Mouse (Mus musculus) brain, adult 10 weeks (tissue): Measurements from ENCODE around the gene Tcl1. TPM values are rescaled to one million over a fixed set of nuclear protein-coding genes. Genes with fewer than 3 reads are reported as not detected.

ENCODE experiments used
- polyA plus RNA-seq: library from polyadenylated mRNA; stranded (reverse); fragments of 350-450 nt; fragmentation: Illumina TruSeq; extraction: RNeasy Lipid Tissue Mini Kit (QIAGEN cat#74804); gene quantifications from one replicate; pipeline ENCODE4 v1.2.3, GENCODE M21; 2015; ENCODE audit warnings: low read depth, low replicate concordance

Tcl1 gene
- polyA plus RNA-seq: not detected

GRCm38 (mm10) chr12:105222601-105223319, at the start of gene Tcl1:
Tcl1 (minus strand) TSS chr12:105222793.

GRCm38 (mm10) chr12:105201657-105202056, 20.9 kb downstream of the Tcl1 start, which contains the start of gene Tcl1b4:
Tcl1b4 (plus strand) TSS chr12:105201957.

GRCm38 (mm10) chr12:105190743-105191142, 31.9 kb downstream of the Tcl1 start, which contains the start of gene Tcl1b3:
Tcl1b3 (plus strand) TSS chr12:105191043.

GRCm38 (mm10) chr12:105176044-105176443, 46.5 kb downstream of the Tcl1 start, which contains the start of gene Tcl1b5:
Tcl1b5 (plus strand) TSS chr12:105176344.

Other genes with a start within 250 kb of the Tcl1 start
- gene Syne3, start 213.0 kb downstream of the Tcl1 start, polyA plus RNA-seq: 1.2 TPM
- 52.7 TPM for gene Glrx5, start 190.1 kb downstream of the Tcl1 start, polyA plus RNA-seq
- gene Tcl1b2, start 76.8 kb downstream of the Tcl1 start, polyA plus RNA-seq: not detected
- gene Tcl1b1, start 63.1 kb downstream of the Tcl1 start, polyA plus RNA-seq: not detected
- gene Tcl1b5, start 46.4 kb downstream of the Tcl1 start, polyA plus RNA-seq: not detected
- not detected for gene Tcl1b3, start 31.8 kb downstream of the Tcl1 start, polyA plus RNA-seq
- not detected for gene Tcl1b4, start 20.8 kb downstream of the Tcl1 start, polyA plus RNA-seq
- 13.2 TPM for gene Tunar, start 111.1 kb upstream of the Tcl1 start, polyA plus RNA-seq
- gene D430019H16Rik, start 231.1 kb upstream of the Tcl1 start, polyA plus RNA-seq: 52.9 TPM